Mouse (Mus musculus): ENCODE data around the gene Ap1m1. TPM values are rescaled to one million over a fixed set of nuclear protein-coding genes. Genes with fewer than 3 reads are reported as not detected.

The Ap1m1 gene
- polyA plus RNA-seq, 1 experiment from 2014 or later: 112 TPM

Other genes starting within 250 kb of the Ap1m1 start
- 0.18 and 0.32 TPM in 2 replicates for gene Cyp4f18, start 230.4 kb upstream of the Ap1m1 start, polyA plus RNA-seq (2016; fragmentation: Nextera tagmentation; extraction: Ambion mirVana)
- not detected in 2 replicates for gene Olfr372, start 198.8 kb upstream of the Ap1m1 start, polyA plus RNA-seq (2016; fragmentation: Nextera tagmentation; extraction: Ambion mirVana)
- gene Olfr373, start 156.8 kb upstream of the Ap1m1 start, polyA plus RNA-seq (2016; fragmentation: Nextera tagmentation; extraction: Ambion mirVana): not detected in 2 replicates
- gene Olfr374, start 133.0 kb upstream of the Ap1m1 start, polyA plus RNA-seq (2016; fragmentation: Nextera tagmentation; extraction: Ambion mirVana): 0.14 TPM in 1 of 2 replicates, not detected in the other
- 399 and 414 TPM in 2 replicates for gene Tpm4, start 105.0 kb upstream of the Ap1m1 start, polyA plus RNA-seq (2016; fragmentation: Nextera tagmentation; extraction: Ambion mirVana)
- 72.5 and 77.5 TPM in 2 replicates for gene Rab8a, start 78.8 kb upstream of the Ap1m1 start, polyA plus RNA-seq (2016; fragmentation: Nextera tagmentation; extraction: Ambion mirVana)
- 0.09 TPM in 1 of 2 replicates, not detected in the other for gene Hsh2d, start 50.4 kb upstream of the Ap1m1 start, polyA plus RNA-seq (2016; fragmentation: Nextera tagmentation; extraction: Ambion mirVana)
- gene Cib3, start 27.2 kb upstream of the Ap1m1 start, polyA plus RNA-seq (2016; fragmentation: Nextera tagmentation; extraction: Ambion mirVana): not detected in 2 replicates
- not detected in 2 replicates for gene Gm11034, start 26.4 kb upstream of the Ap1m1 start, polyA plus RNA-seq (2016; fragmentation: Nextera tagmentation; extraction: Ambion mirVana)
- 43.9 and 44.7 TPM in 2 replicates for gene Fam32a, start 20.3 kb upstream of the Ap1m1 start, polyA plus RNA-seq (2016; fragmentation: Nextera tagmentation; extraction: Ambion mirVana)
- gene Gm10282, start 65.2 kb downstream of the Ap1m1 start, polyA plus RNA-seq (2016; fragmentation: Nextera tagmentation; extraction: Ambion mirVana): 17.1 and 19.9 TPM in 2 replicates
- gene Klf2, start 79.0 kb downstream of the Ap1m1 start, polyA plus RNA-seq (2016; fragmentation: Nextera tagmentation; extraction: Ambion mirVana): 28.1 and 31.6 TPM in 2 replicates
- 47.4 and 50.6 TPM in 2 replicates for gene Eps15l1, start 181.4 kb downstream of the Ap1m1 start, polyA plus RNA-seq (2016; fragmentation: Nextera tagmentation; extraction: Ambion mirVana)
- 0.78 and 1.3 TPM in 2 replicates for gene Calr3, start 203.9 kb downstream of the Ap1m1 start, polyA plus RNA-seq (2016; fragmentation: Nextera tagmentation; extraction: Ambion mirVana)
- gene 1700030K09Rik, start 203.9 kb downstream of the Ap1m1 start, polyA plus RNA-seq (2016; fragmentation: Nextera tagmentation; extraction: Ambion mirVana): 10.7 and 11.0 TPM in 2 replicates
- gene Cherp, start 235.2 kb downstream of the Ap1m1 start, polyA plus RNA-seq (2016; fragmentation: Nextera tagmentation; extraction: Ambion mirVana): 57.2 and 60.6 TPM in 2 replicates

All from heart, embryonic 12.5 days (tissue).